Mouse (Mus musculus) retina, postnatal 1 day (tissue): ENCODE measurements around the gene Adamtsl3.
"Not testable (repeated sequence)": the region's sequence is repeated elsewhere in the genome, so short reads cannot be mapped to it uniquely, and the experiment has no call there.

Experiments used
- DNase-seq: peaks from one replicate; pipeline ENCODE4 v3.0.0-alpha.2; 2012

The Adamtsl3 gene

DNA sequence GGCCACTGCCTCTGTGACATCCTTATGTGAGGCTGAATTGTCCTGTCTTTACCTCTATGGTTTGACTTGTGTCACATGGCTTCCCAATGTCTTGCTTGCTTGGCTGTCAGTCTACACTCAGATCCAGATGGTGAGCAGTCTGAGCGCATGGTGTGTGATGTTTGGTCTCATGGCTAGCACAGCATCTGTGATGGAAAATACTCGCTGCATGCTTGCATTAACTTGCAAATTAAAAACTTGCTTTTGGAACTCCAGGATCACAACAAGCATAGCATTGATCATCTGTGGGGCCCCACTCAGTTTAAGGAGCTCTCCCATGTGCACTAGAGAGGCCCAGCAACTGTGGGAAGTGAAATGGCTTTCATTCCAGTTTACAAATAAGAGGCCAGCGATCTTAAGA, 29.1 kb downstream of the Adamtsl3 start:
- DNase-seq: no peak

DNA sequence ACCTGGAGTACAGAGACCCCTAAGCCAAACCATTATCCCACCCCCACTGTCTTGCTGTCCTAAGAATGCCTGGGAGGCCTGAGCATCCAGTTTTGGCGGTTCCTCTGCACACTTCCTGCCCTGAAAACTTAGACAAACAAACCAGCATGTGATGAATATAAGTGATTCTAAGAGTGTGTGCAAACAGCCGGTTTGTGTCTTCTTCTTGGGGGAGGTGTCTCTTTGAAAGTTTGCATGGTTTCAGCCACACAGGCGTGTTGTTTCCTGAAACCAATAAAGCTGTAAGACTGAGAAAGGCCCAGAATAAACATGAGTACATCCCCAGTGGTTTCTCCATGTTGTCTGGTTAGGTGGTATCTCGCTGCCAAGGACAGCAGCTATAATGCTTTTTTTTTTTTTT, 30.6 kb downstream of the Adamtsl3 start:
- DNase-seq: no peak

DNA sequence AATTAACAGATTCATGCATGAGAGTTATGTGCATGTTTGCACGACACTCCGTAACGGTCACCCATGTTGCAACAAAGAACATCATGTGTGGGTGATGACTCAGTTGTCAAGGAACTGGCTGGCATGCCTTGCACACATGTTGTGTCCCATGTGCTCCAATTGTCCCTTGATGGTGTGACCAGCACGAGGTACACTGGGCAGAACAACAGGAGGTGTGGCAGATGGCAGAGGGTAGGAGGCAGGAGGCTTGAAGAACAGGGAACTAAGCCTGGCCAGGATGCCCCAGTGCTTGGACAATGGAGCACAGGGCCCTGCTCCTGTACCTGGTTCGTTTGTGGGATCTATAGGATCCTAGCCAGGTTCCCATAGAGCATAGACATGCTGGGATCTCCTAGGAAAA, 31.0 kb downstream of the Adamtsl3 start:
- no peak for DNase-seq

DNA sequence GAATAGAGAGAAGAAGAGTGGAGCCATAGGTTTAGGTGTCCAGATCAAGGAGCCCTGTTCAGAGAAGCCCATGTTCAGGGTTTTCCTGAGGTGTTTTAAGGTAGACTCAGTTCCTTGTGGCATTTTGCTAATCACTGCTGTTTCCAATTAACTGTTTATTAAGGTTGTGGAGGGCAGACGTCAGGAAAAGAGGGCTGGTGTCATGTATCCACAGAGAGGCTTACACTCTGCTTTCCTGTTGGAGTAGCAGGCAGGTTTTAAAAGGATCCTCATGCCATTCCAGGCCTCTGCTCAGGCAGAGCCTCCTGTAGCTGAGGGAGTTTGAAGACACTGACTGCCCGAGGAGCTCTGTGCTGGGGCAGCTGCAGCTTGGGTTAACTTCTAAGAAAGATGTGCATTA, 32.6 kb downstream of the Adamtsl3 start:
- no peak for DNase-seq

DNA sequence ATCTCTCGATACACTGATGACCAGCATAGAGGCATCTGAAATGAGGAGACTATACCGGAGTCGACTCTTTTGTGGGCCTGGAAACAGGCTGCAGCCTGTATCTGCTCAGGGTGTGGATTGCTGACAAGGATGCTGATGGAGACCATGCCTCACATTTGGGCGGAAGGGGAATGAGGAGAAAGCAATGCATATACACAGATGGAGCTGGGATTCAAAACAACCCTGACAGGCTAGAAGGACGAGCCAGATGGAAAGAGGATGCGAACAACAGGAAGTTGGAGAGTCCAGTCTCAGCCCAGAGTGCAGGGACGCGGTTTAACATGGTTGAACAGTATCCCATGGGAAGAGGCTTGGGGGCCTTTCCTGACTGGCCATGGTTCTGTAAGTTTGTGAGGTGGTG, 34.6 kb downstream of the Adamtsl3 start:
- DNase-seq: no peak

DNA sequence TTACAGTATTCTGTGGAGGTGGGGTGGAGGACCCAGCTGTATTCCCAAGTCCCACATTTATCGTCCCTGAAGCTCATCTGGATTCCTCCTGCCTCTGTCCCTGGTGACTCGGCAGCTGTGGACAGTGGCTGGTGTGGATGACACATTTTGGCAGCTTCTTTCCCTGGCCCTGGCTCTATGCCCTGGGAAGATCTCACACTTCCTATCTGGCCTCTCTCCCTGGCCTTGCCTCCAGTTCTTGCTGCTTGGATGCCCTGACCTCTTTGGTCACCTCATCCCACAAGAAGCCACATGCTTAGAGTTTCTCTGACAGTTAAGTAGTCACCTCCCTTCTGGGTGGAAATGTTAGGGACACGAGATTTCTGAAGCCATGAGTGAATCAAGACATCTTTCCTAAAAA, 35.9 kb downstream of the Adamtsl3 start:
- DNase-seq: no peak

DNA sequence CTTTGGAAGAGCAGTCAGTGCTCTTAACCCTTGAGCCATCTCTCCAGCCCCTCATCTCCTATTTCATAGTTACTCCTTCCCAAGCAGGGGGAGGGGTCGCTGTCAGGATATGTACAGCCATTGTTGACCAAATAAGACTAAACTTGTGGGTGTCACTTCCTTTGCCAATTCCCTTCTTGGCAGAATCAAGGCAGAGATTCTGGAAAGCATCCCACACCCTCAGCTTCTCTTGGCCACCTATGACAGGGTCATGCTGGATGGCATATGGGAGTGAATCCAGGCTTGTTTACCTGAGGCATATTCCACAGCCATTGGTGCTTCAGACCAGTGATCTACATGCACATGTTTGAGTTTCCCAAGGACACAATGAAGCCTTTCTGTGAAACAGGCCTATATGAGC, 42.8 kb downstream of the Adamtsl3 start:
- no peak for DNase-seq

DNA sequence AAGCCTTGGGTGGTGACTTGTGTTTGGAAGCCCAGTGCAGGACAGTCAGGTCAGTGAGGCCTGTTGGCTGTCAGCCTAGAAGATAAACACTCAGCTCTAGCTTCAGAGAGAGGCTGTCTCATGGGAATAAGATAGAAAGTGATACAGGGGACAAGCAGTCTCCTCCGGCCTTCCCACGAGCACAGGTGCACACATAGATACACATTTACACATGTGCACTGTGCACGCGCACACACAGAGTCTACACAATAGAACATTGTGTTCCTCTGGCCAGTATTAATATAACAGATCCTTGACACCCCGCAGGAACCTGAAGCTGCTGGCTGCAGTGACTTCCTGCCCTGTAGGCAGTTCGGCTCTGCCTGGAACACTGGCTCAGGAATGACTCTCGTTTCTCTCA, 44.3 kb downstream of the Adamtsl3 start:
- no peak for DNase-seq

DNA sequence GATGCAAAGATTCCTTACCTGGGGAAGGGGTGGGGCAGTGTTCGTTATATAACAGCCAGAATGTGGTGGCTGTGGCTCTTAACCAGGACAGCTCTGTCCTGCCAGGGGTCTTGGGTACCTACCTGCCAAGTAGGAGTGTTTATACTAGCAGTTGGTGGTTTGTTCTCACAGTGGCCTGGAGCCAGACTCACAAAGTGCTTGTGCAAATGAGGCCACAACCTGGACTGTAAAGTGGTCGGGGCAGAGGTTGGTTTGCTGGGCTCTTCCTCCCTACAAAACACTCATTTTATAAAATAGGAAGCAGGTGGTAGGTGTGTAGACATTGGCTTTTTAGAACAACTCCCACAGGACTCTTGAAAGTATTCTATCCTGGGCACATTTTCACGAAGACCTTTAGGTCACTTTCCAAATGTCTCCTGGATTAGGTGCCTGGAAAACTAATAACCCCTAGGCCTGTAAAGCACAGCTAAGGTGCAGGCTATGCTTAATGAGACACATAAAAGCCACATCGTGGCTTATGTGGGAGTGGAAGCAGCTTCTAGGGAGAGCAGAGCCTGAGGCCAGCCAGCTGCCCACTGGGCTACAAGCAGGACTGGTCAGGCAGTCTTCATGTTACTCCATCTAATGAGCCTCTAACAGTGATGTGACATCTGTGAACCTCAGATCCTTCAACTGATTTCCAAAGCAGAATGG, 47.5 kb downstream of the Adamtsl3 start:
- DNase-seq: no peak

DNA sequence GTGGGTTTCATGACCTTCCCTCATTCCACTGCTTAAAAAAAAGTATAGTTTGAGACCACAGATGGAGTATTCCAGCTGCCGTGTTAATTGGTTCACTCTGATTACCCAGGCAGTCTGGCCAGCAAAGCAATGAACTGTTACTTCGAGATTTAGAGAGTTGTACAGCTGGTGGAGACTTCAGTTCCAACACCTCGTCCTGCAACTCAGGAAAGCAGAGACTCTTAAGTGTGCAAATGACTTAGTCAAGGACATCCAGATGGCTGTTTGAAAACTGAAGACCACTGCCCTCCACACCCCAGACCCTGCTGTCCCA, 48.0 kb downstream of the Adamtsl3 start:
- DNase-seq: no peak

DNA sequence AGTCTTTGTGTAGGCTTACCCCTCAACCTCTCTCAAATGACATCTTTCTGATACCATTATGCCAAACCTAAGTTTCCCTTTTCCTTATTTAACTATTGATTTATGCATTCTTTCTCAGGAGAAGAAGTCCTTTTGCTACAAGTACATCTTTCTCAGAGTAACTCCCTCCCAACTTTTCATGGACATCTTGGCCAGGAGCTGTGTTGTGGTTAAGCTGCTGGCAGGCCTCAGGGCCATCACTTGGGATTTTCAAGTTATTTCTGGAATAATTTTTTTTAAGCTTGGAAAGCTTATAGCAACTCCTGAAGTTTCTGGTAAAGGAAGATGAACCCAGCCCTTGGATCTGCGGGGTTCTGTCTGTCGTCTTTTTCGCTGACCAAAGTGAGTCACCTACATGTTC, 51.6 kb downstream of the Adamtsl3 start:
- DNase-seq: no peak

DNA sequence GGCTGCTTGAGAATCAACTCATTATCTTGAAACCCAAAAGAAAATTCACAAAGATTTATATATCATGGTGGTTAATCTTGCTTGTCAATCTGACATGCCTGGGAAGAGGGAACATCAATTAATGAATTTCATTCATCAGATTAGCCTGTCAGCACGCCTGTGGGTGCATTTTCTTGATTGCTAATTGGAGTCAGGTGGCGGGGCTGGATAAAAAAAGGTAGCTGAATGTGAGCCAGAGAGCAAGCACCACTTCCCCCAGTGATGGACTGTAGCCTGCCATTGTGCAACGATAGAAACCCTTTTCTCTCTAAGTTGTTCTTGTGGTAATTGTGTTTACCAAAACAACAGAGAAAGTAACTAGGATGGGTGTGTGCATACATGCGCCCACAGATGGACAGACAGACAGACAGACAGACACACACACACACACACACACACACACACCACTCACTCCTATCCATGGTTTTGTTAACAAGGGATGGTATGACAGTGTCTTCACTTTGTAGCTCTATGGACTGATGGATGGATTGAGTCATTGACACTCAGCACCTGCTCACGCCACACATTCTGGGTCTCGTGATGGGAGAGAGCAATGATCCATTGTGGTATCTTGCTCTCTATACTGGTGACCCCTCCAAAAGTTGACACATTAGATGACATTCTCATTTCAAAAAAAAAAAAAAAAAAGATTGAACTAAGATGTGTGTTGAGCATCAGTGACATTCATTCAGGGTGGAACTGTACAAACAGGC, 59.1 kb downstream of the Adamtsl3 start:
- DNase-seq: peak; percentile 18

DNA sequence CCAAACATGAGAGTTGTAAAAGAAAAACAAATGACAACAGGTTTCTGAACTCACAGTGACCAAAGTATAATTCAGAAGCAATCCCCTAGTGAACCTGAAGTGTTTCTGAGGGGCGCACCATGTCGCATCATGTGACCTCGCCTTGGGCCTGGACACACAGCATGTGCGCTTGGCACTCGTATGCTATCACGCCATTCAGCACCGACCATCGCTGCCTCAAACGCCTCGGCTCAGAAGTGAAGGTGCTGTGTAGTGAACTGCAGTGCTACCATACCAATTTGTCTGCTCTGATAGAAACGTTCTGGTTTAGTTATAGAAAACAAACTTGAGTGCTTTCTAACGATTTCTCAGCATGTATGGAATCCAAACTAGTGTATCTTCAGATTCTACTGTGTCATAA, 59.7 kb downstream of the Adamtsl3 start:
- DNase-seq: no peak

DNA sequence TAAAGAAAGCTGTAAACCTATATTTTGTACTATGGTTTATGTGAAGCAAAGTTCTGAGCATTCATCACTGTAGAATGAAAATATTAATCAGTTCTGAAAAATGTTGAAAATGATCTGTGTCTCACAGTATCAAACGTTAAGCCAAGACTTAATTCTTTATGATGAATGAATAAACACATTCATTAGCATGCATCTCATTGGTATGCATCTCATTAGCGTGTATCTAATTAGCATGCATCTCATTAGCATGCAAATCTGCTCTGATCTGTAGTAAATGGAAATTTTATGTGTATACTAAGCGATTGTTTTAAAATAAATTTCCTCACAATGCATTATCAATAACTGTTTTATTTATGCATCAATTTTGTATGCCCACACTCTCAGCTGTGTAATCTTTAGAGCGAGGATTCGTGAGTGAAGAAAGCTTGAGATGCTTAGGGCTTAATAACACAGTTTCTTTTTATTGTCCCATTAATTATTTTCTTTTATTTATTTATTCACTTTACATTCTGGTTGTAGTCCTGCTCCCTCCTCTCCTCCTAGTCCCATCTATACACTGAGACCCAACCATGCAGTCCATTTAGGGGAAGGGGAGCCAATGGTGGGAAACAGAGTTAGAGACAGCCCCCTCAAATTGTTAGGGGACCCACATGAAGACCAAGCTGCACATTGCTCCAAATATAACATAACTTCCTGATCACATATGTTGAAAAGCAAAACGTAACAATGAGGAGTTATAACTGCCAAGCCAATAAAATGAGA, 60.4 kb downstream of the Adamtsl3 start:
- DNase-seq: peak; percentile 59

DNA sequence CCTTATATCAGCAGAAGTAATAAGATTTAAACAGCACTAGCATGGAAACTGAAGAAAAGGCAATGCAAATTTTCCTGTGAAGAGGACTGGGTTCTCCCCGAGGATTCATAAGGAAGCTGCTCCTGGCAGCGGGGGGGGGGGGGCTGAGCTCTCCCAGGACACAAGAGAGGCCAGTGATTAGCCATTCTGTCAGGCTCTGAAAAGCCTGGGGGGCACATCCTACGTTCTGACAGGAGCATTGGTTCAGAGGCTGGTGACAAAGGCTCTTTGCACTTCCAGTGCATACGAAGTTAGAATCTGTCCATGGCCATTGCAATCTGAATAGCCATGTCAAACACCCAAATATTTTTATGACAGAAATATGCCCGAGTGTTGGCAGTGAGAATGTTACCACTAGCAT, 61.4 kb downstream of the Adamtsl3 start:
- peak; percentile 21 for DNase-seq

DNA sequence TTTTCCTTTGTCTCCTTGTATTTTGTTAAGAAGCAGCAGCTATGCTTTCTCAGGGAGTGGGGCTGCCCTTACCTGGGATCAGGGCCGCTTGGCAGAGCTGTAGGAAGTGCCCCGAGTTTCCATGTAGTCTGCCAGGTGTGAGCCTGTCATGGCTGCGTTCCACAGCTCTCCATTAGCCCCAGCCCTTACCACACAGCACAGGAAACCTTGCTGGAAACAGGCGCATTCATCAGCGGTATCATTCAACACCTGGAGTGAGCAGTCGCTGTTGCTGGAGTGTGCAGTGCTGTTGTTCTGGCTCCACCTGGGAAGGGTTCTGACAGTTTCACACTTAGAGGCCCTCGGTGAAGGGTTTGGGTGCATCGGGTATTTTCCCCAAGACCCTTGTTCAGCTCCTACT, 62.1 kb downstream of the Adamtsl3 start:
- DNase-seq: no peak

DNA sequence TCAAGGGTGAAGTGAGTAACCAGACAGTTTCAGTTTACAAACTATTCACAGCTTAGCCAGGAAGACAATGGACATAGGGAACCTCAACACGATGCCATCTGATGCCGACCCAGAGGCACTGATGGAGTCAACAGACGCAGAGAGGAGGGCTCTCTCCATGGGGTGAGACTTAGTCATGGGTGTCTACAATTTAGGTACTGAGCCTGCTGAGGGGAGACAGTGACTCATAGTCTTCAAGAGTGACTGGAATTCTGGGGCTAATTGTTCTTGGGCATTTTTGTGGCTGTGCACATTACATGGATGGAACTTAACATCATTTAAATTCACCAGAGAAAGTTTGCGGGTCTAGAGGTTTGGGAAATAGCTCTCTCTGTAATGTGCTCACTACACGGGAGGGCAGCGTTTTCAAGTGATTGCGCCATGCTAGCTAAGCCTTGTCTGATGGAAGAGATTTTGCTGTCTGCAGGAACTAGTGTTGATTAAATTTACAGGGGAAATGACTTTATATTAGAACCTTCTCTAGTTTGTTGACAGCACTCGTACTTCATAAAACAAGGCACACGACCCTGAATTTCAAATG, 70.1 kb downstream of the Adamtsl3 start:
- no peak for DNase-seq

DNA sequence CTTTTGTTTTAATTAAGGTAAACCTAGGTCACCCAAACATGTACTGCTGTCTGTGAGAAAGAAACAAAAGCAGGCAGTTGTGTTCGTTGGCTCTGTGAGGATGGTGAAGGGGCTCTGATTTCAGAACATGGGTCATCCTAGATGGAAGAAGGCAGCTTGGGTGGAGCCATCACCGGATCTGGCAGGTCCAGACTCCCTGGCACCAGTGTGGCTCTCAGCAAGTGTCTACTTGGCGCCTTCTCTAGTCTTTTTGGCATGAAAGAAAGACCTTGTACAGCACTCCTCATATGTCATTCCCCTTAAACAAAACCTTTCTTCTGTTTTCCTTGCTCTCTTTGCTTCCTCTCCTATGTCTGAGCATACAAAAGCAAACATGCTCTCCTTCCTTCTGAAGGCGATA, 75.5 kb downstream of the Adamtsl3 start:
- no peak for DNase-seq

DNA sequence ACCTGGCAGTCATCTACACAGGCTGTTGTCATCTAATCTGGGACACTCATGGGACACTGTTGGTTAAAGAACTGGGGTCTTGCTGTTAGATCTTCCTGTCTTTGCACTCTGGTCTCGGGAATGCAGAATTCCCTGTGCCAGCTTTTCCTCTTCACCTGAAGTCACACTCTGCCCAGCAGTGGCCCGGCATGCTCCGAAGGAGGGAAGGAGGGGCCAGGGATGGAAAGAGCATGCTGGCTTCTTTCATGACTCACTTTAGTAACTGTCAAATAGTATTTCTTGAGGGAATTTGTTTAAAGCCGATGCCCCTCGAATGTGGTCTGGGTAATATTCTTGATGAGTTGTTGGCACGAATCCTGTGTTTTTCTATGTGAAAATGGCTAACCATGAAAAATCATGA, 81.2 kb downstream of the Adamtsl3 start:
- no peak for DNase-seq

DNA sequence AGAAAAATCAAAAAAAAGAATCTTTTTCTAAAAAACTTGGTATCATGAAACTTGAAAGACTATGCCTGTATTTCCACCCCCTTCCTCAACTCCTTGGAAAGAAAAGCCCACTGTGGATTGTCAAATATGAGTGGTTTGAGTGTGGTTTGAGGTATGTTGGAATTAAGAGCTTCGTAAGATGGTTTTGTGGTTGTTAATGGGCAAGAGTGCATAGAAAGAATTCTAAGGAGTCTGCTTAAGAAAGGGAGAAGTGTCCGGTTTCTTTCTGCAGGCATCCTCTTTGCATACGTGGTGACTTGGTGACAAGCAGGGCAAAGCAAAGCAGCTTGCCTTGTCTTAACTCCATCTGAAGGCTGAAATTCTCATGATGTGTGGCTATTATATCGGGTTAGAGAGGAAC, 81.6 kb downstream of the Adamtsl3 start:
- DNase-seq: no peak

DNA sequence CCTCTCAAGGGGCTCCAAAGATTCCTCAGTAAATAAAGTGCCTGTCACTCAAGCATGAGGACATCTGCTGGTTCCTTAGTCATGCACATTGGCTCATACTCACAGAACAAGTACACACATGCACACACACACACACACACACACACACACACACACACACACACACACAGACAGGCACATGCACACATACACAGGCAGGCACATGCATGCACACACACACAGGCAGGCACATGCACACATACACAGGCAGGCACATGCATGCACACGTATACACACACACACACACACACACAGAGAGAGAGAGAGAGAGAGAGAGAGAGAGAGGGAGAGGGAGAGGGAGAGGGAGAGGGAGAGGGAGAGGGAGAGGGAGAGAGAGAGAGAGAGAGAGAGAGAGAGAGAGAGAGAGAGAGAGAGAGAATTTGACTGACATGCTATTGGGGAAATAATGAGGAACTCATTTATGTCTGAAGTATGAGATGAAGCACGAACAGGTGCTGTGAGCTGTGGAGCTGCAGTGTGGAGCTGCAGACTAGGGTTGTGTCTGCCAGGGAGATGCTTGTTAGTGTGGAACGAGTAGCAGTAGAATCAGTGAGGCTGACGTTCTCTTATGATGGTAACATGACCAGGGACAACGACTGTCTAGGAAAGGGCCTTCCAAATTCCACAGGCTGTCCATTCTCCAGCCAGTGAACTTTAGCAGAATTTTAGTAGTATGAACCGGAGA, 85.0 kb downstream of the Adamtsl3 start:
- not testable (repeated sequence) for DNase-seq

DNA sequence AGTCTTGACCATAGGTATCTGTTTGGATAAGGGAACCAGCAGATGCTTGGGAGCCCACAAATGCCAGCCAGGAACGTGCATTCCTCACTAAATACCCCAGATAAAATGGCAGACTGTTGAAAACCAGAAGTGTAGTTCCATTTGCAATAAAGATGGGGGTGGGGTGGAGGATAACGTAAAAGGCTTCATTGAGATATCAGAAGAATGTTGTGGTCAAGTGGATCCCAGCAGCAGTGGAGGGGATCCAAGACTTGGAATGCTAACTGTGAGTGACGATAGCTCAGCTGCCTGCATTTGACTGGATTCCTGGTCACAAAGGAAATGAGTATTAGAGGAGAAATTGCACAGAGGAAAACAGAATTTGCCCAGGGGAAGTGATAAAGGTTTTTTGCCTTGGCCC, 87.1 kb downstream of the Adamtsl3 start:
- no peak for DNase-seq

DNA sequence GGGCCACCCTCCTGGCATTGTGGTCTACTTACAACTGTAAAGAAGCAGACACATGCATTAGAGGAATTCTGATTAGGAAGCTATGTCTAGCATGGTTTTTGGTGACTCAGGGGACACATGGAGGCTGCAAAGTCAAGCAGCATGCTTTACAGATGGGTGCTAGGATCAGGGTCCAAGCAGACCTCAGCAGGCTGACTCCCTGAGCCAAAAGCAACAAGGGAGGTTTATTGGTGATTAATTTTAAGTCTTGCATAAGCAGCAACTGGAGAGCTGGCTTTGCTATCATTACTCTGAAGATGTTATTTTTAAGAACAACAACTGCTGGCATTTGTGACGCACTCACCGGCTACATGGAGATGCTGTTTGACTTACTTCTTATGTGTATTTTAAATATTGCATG, 88.1 kb downstream of the Adamtsl3 start:
- no peak for DNase-seq
